Mouse (Mus musculus): ENCODE data around the gene Atp6v1g3.

The Atp6v1g3 gene

GRCm38 (mm10) chr1:138287665-138288064, 14.1 kb downstream of the Atp6v1g3 start:
- in situ Hi-C loops (cut with MboI; ENCODE audit: unreplicated experiment in 2 of 2), result no loop called here

- in situ Hi-C loops (cut with MboI; ENCODE audit: unreplicated experiment in 2 of 2), result no loop called here
Observed at GRCm38 (mm10) chr1:138288721-138289120, 15.2 kb downstream of the Atp6v1g3 start.

DNA sequence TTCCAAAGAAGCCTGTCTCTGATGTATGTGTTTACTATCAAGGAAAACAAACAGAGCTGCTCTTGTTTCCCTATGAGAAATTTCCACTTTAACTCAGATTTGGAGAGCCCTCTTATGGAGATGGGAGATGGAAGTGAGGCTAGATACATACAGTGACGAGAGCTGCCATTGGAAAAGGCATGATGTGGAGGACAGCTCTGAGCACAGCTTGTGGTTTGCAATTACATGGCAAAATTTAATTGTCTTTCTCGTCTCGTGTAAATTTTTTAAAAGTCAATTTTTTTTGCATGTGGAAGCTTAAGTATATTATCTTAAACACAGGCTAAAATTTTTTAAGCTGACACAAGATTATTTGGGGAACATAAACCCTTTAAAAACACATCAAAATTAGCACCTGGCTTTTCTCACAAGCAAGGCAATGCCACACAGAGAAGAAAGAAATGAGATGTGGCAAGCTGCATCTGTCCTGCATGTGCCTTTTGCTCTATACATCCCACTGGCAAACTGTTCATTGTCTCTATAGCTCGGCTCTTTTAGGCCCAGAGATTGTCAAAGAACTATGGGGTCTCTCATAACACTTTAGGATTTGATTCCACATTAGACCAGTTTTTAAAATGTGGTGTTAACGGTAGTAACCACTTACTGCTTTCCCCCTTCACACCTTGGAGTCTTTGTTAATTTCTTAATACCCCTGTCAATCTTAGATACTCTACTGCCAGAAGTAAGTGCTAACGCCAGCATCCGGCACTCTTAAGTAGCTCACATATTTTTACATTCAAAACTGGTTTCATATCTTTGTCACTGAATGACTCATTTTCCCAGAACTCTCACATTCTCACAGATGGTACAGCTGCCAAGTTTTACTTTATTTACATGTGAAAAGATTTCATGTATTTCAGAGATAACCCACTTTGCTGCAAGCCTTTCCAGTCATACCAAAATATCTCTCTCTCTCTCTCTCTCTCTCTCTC, 16.2 kb downstream of the Atp6v1g3 start:
- in situ Hi-C loops (cut with MboI; ENCODE audit: unreplicated experiment in 2 of 2), result no loop called here

GRCm38 (mm10) chr1:138291463-138291862, 17.9 kb downstream of the Atp6v1g3 start:
- in situ Hi-C loops (cut with MboI; ENCODE audit: unreplicated experiment in 2 of 2), result no loop called here

- in situ Hi-C loops (cut with MboI; ENCODE audit: unreplicated experiment in 2 of 2), result no loop called here
Observed at GRCm38 (mm10) chr1:138294487-138294886, 20.9 kb downstream of the Atp6v1g3 start.

DNA sequence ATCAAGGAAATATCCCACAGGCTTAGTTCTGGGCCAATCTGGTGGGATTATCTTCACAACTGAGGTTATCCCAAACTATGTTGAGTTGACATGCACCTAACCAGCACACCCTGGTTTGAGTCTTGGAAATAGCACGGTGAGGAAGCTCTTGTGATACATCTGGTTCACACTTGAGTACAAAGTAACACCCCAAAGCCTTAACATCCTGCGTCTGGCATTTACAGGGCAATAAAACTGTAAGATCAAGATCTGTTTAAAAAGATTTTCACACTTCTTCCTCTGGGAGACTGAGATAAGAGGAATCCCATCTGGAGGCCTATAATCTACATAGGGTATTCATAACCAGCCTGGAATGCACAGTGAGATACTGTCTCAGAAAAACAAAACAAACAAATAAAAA, 24.6 kb downstream of the Atp6v1g3 start:
- in situ Hi-C loops (cut with MboI; ENCODE audit: unreplicated experiment in 2 of 2), result no loop called here

DNA sequence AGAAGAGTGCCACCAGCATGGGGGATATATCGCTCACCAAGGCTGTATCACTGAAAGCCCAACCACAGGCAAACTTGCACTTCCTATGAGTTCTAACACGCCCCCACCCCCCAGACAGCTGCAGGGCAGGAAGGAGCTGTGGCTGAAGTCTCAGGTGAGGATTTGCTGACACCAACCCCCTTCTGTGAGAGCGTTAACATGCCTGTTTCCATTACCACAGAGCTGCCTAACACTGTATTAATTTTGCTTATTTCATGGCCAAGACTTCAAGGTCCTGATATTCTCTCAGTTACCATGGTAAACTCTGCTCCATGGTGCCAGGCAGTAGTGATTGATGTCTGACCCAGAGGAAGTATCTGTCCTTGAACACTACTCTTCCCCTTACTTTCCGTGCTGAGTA, 26.0 kb downstream of the Atp6v1g3 start:
- in situ Hi-C loops (cut with MboI; ENCODE audit: unreplicated experiment in 2 of 2), result no loop called here

DNA sequence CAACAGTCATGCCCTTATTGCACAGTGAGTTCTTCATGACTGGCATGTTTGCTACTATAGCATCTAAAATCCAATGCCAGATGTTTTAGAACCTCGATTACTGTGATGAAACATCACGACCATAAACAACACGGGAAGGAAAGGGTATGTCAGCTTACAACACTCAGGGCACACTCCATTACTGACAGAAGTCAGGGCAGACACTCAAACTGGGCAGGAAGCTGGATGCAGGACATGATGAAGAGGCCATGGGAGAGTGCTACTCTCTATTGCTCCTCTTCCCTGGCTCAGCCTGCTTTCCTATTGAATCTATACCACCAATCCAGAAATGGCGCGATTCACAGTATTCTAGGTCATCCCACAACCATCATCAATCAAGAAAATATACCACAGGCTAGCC, 28.4 kb downstream of the Atp6v1g3 start:
- in situ Hi-C loops (cut with MboI; ENCODE audit: unreplicated experiment in 2 of 2), result no loop called here

- in situ Hi-C loops (cut with MboI; ENCODE audit: unreplicated experiment in 2 of 2), result no loop called here
Observed at GRCm38 (mm10) chr1:138302756-138303155, 29.2 kb downstream of the Atp6v1g3 start.

GRCm38 (mm10) chr1:138303296-138303695, 29.8 kb downstream of the Atp6v1g3 start:
- in situ Hi-C loops (cut with MboI; ENCODE audit: unreplicated experiment in 2 of 2), result no loop called here

DNA sequence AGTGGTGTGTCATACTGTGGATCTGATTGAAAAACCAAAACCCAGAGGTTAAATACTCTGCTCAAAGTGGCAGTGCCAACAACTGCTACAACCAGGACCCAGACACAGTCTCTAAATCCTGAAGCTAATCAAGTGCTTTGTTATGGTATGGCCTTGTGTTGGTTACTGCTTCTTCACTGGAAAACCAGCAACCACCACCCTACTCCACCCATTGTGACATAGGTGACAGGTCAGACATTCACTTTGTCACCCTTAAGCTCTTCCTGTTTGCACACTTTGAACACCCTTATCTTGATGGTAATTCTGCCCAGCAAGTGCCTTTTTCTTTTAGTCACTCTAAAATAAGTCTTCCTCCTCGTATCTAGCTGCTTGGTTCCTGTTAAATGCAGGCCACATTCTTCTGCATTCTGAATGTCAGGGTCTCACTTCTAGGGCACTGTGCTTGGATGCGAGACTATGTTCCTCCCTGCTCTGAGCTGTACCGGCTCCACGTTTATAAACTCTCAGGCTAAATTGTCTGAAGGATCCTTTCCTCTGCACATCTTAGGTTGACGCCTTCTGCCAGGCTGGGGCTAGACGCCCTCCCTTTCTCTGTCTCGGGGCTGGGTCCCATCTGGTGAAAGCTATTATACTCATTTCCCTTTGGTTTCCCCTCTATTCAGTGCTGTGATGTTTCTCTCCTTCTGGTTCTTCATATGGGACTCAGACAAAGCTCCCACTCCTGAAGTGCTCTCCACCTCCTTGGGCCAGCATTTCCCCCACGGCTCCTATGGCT, 30.8 kb downstream of the Atp6v1g3 start:
- in situ Hi-C loops (cut with MboI; ENCODE audit: unreplicated experiment in 2 of 2), result no loop called here

DNA sequence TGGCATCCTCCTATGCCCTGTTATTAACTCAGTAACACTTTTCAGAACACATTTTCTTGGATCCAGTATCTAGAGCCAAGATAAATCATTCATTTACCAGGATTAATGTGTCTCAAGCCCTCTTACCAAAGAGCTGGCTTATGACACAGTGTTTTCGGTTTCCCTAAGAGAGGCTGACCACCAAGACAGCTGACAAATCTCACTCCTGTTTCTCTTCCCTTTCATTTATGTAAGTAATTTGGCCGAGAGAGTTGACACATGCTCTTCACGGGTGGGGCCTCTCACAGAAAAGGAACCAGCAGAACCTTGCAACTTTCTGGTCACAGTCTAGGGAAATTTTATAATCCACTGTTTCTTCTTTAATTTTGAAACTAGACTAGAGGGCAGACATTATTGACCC, 49.1 kb downstream of the Atp6v1g3 start:
- in situ Hi-C loops (cut with MboI; ENCODE audit: unreplicated experiment in 2 of 2), result loop anchor here in 1 of 2 experiments (10.0 kb wide), 2 partner anchors 188 to 312 kb away; no protein-coding TSS in a partner anchor

DNA sequence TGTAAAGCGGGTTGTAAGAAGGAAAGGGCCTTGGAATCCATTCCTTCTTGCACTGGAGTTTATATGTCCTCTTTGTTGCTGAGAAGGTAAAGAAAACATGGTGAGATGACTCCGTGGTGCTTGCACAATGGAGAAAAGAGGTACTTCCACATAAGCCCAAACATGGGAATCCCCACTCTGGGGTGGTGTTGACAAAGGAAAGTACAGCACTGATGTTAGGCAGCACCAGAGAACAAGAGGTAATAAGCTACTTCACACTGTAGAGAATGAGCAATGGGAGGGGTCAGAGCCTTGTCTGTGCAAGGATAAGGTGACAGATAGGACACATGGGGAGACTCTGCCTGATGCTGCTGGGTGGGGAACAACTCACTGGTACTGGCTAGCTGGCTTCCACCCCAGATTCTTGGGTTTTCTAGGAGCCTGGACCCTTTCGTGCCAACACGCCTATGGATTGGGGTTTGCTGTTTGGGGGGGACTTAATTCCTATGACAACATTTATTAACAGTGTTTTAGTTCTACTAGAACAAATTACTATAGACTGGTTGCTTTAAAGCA, 49.6 kb downstream of the Atp6v1g3 start:
- in situ Hi-C loops (cut with MboI; ENCODE audit: unreplicated experiment in 2 of 2), result loop anchor here in 1 of 2 experiments (10.0 kb wide), 2 partner anchors 188 to 312 kb away; no protein-coding TSS in a partner anchor

GRCm38 (mm10) chr1:138326091-138326490, 52.6 kb downstream of the Atp6v1g3 start:
- in situ Hi-C loops (cut with MboI; ENCODE audit: unreplicated experiment in 2 of 2), result loop anchor here in 1 of 2 experiments (5.0 to 25.0 kb wide), 4 partner anchors 191 to 1111 kb away; no protein-coding TSS in a partner anchor

GRCm38 (mm10) chr1:138326566-138326965, 53.0 kb downstream of the Atp6v1g3 start:
- in situ Hi-C loops (cut with MboI; ENCODE audit: unreplicated experiment in 2 of 2), result loop anchor here in 1 of 2 experiments (5.0 to 25.0 kb wide), 4 partner anchors 192 to 1111 kb away; no protein-coding TSS in a partner anchor

- in situ Hi-C loops (cut with MboI; ENCODE audit: unreplicated experiment in 2 of 2), result loop anchor here in 1 of 2 experiments (5.0 to 25.0 kb wide), 4 partner anchors 193 to 1110 kb away; no protein-coding TSS in a partner anchor
Observed at GRCm38 (mm10) chr1:138327466-138328245, 54.1 kb downstream of the Atp6v1g3 start.

DNA sequence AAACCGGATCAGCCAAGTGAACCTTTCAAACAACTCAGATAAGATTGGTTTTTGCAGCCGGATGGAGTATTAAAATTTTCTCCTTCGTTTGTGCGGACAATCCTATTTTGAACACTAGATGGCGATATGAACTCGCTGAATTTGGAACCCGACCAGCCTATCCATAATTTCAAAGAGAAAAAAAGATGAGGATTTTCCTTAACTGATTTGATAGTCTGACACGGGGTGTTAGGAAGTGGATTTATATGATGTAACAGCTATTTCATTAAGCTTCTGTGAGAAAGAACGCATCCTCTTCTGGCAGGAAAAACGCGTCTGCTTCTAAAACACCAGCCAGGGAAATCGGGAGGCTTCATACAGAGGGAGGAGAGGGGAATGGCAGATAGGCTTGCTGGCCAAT, 54.8 kb downstream of the Atp6v1g3 start:
- in situ Hi-C loops (cut with MboI; ENCODE audit: unreplicated experiment in 2 of 2), result loop anchor here in 1 of 2 experiments (5.0 to 25.0 kb wide), 4 partner anchors 194 to 1109 kb away; no protein-coding TSS in a partner anchor

- in situ Hi-C loops (cut with MboI; ENCODE audit: unreplicated experiment in 2 of 2), result loop anchor here (5.0 to 25.0 kb wide), 9 partner anchors 314 to 1107 kb away; no protein-coding TSS in a partner anchor
Observed at GRCm38 (mm10) chr1:138330556-138330955, 57.0 kb downstream of the Atp6v1g3 start.

GRCm38 (mm10) chr1:138331596-138331995, 58.1 kb downstream of the Atp6v1g3 start:
- in situ Hi-C loops (cut with MboI; ENCODE audit: unreplicated experiment in 2 of 2), result loop anchor here (5.0 to 25.0 kb wide), 9 partner anchors 313 to 1106 kb away; no protein-coding TSS in a partner anchor

All from v-Abl transformed pro-B cells (cell line).